Mouse (Mus musculus) embryonic facial prominence, embryonic 15.5 days (tissue): ENCODE measurements at regions not wholly inside any gene's neighbourhood (a gene's known extent, or its start where the extent isn't known, plus 50 kb on each side); places are given as distances from the start of the nearest gene placed in this dataset.

Experiments
- ATAC-seq: fragments of 200-750 bp; cut with Nextera tagmentation; 2 replicates; pipeline ENCODE4 v1.8.0; 2017; ENCODE audit warnings: low read depth, moderate TSS enrichment; ENCODE audit not compliant: insufficient number of reproducible peaks, low FRiP score, low TSS enrichment
- H3K27ac ChIP-seq: fragments of 300-500 bp; sonication (generic); replicated peaks from 2 replicates; pipeline ENCODE4 v1.5.1; 2015; ENCODE audit warnings: mild to moderate bottlenecking, inconsistent platforms
- H3K27me3 ChIP-seq: fragments of 300-500 bp; sonication (generic); 2 replicates; pipeline ENCODE4 v1.6.1; 2015; ENCODE audit warnings: inconsistent platforms
- H3K36me3 ChIP-seq: fragments of 300-500 bp; sonication (generic); 2 replicates; pipeline ENCODE4 v1.6.1; 2015; ENCODE audit warnings: mild to moderate bottlenecking, inconsistent platforms
- H3K4me1 ChIP-seq: fragments of 300-500 bp; sonication (generic); 2 replicates; pipeline ENCODE4 v1.6.1; 2015; ENCODE audit warnings: inconsistent platforms
- H3K4me2 ChIP-seq: fragments of 300-500 bp; sonication (generic); replicated peaks from 2 replicates; pipeline ENCODE4 v1.6.1; 2015; ENCODE audit warnings: mild to moderate bottlenecking, inconsistent platforms
- H3K4me3 ChIP-seq: fragments of 300-500 bp; sonication (generic); replicated peaks from 2 replicates; pipeline ENCODE4 v1.5.1; 2015; ENCODE audit warnings: mild to moderate bottlenecking, inconsistent platforms
- H3K9ac ChIP-seq: fragments of 300-500 bp; sonication (generic); 2 replicates; pipeline ENCODE4 v1.6.1; 2015; ENCODE audit warnings: inconsistent platforms
- H3K9me3 ChIP-seq: fragments of 300-500 bp; sonication (generic); replicated peaks from 2 replicates; pipeline ENCODE4 v1.6.1; 2016; ENCODE audit warnings: inconsistent platforms
- WGBS: fragments of 180-500 bp; shearing (Covaris S2); methylation state at CpG from one replicate; pipeline ENCODE4 v1.1.7; 2015; 5-methylcytosine and 5-hydroxymethylcytosine counted together

DNA sequence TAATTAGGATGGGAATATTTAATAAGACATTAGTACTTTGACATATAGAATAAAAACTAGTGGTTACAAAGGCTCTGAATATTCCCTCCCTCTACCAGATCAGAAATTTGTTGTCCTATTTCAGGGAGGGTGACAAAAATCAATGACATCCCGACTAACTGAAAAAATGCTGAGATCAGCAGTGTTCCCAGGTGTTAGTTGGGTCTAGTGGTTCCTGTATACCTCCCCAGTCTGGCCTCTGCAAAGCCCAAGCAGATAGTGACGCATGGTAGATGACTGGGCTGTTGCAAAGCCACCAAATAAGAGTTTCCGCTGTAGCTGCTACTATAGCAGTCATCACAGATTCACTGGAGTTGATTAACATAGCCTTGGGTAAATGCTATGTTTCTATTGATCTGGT, 59.9 kb upstream of the Gm4791 start:
- no peak for ATAC-seq
- H3K4me1 ChIP-seq = no peaks in the 10 kb centered on the region
- no peaks in the 10 kb centered on the region for H3K9me3 ChIP-seq
- H3K27ac ChIP-seq = no peak overlapping the region
- no peak overlapping the region for H3K4me2 ChIP-seq
- H3K9ac ChIP-seq = no peak overlapping the region
- H3K4me3 ChIP-seq = no peak overlapping the region
- 83% methylated on average over 3 of the region's 3 CpGs for WGBS
- H3K27me3 ChIP-seq = no peaks in the 10 kb centered on the region
- no peaks in the 10 kb centered on the region for H3K36me3 ChIP-seq

DNA sequence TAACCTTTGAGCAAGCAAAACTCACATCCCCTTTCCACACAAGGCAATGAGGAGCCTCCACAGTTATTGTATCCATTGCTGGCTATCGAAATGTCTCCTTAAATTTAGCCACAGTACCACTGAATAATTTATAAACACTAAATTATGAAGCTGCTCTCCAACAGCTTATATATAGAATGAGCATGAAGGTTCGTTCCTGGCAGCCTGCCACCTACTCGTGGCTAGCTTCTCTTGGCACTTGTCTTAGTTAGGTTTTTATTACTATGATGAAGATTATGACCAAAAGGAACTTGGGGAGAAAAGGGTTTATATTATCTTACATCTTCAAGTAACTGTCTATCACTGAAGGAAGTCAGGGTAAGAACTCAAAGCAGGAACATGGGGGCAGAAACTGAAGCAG, 72.9 kb upstream of the Gm4791 start:
- H3K4me1 ChIP-seq = 0 out of 2 replicates have a peak, but pooled peaks cover 5% of the 10 kb centered on the region
- ATAC-seq = no peak
- no peak overlapping the region for H3K27ac ChIP-seq
- H3K27me3 ChIP-seq = no peaks in the 10 kb centered on the region
- no peak overlapping the region for H3K9ac ChIP-seq
- H3K4me2 ChIP-seq = no peak overlapping the region
- 46% methylated on average over 3 of the region's 3 CpGs for WGBS
- no peaks in the 10 kb centered on the region for H3K9me3 ChIP-seq
- no peak overlapping the region for H3K4me3 ChIP-seq
- no peaks in the 10 kb centered on the region for H3K36me3 ChIP-seq

DNA sequence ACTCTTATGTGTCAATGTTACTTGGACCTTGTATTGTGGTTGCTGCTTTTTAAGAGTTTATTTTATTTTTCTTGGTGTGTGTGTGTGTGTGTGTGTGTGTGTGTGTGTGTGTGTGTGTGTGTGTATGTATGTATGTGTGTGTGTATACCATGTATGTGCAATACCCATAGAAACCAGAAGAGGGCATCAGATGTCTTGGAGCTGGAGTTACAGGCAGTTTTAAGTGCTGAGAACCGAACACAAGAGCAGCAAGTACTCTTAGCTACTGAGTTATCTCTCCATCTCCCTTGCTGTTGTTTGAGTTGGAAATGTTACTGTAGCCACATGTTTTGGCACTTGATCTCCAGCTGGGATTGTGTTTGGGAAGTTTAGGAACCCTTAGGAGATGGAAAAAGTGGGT, 78.5 kb upstream of the Gm4791 start:
- H3K9me3 ChIP-seq = no peaks in the 10 kb centered on the region
- H3K4me2 ChIP-seq = no peak overlapping the region
- no peak for ATAC-seq
- H3K9ac ChIP-seq = no peak overlapping the region
- H3K36me3 ChIP-seq = no peaks in the 10 kb centered on the region
- no peaks in the 10 kb centered on the region for H3K27me3 ChIP-seq
- H3K4me3 ChIP-seq = no peak overlapping the region
- WGBS = 88% methylated on average over 1 of the region's 1 CpGs
- no peak overlapping the region for H3K27ac ChIP-seq
- no peaks in the 10 kb centered on the region for H3K4me1 ChIP-seq

DNA sequence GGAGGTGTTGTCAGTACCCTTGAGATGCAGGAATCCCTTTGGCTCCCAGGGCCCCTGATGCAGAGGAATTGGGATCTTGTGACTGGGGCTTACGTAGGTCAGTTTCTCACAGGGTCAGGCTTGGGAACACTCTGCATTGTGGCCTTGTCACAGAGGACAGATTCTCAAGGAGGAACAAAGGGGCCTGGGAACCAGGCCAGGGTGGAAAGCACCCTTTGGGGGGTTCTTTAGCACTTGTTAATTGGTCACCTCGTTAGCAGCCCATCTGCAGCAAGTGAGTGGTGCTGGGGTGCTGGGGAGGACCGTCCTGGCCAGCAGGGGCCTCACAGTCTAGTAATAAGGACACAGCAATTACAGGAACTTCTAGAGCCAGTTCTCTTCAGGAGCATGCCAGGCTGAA, 85.3 kb upstream of the Gm4791 start:
- no peak overlapping the region for H3K4me2 ChIP-seq
- H3K9me3 ChIP-seq = no peaks in the 10 kb centered on the region
- no peak for ATAC-seq
- no peak overlapping the region for H3K4me3 ChIP-seq
- no peaks in the 10 kb centered on the region for H3K36me3 ChIP-seq
- 0 out of 2 replicates have a peak, but pooled peaks cover 6% of the 10 kb centered on the region for H3K4me1 ChIP-seq
- H3K27me3 ChIP-seq = no peaks in the 10 kb centered on the region
- H3K27ac ChIP-seq = no peak overlapping the region
- no peak overlapping the region for H3K9ac ChIP-seq
- WGBS = 45% methylated on average over 3 of the region's 3 CpGs

DNA sequence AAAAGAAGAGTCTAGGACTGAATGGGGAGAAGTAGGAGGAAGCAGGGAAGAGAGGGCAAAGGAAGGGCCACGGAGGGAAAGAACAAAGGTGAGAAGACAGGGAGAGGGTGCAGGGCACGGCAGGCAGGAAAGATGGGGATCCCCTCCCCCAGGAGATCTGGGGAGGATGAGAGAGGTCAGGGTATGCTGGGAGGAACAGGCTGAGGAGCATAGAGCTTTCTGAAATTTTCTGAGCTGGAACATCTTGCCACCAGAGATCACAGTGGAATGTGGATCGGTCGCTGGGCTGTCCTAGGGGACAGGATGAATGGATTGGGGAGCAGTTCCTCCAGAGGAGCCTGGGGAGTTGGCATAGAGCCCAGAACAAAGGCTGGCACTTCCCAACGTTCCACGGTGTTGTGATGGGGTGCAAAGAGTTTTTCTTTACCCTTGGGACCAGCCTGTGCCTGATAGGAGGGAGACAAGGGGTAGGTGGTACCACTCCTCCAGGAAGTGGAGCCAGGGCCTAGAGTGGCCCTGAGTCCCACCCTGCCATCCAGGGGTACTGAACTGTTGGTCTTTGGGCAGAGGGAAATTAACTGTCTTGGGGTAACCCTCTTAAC, 89.0 kb upstream of the Gm4791 start:
- H3K36me3 ChIP-seq = no peaks in the 10 kb centered on the region
- H3K27me3 ChIP-seq = no peaks in the 10 kb centered on the region
- no peak overlapping the region for H3K4me3 ChIP-seq
- H3K27ac ChIP-seq = no peak overlapping the region
- no peak overlapping the region for H3K9ac ChIP-seq
- no peak overlapping the region for H3K4me2 ChIP-seq
- no peaks in the 10 kb centered on the region for H3K9me3 ChIP-seq
- ATAC-seq = peak; percentile 51; the same call in 1 of the 2 replicates
- 0 out of 2 replicates have a peak, but pooled peaks cover 6% of the 10 kb centered on the region for H3K4me1 ChIP-seq
- WGBS = 21% methylated on average over 6 of the region's 6 CpGs

DNA sequence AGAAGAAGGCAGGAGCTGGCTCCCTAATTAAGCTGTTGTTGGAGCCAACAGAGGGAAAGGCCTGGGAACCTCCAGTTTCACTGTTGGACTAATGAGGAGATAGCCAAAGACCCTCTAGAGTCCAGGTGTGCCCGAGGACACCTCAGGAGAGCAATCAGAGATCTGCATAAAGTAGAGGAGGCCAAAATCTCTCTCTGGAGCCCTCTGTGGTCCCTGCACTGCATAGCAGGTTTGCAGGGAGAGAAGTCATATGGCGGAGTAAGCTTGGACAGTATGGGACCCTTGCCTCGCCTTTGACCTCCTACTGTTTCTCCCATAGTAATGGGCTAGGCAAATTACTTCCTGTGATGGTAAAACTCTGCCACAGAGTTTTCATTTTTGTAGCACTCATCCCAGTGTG, 93.5 kb upstream of the Gm4791 start:
- H3K36me3 ChIP-seq = no peaks in the 10 kb centered on the region
- no peak for ATAC-seq
- H3K9me3 ChIP-seq = no peaks in the 10 kb centered on the region
- H3K4me2 ChIP-seq = no peak overlapping the region
- H3K27ac ChIP-seq = no peak overlapping the region
- no peak overlapping the region for H3K4me3 ChIP-seq
- WGBS = 85% methylated on average over 3 of the region's 3 CpGs
- H3K27me3 ChIP-seq = no peaks in the 10 kb centered on the region
- 0 out of 2 replicates have a peak, but pooled peaks cover 6% of the 10 kb centered on the region for H3K4me1 ChIP-seq
- no peak overlapping the region for H3K9ac ChIP-seq

DNA sequence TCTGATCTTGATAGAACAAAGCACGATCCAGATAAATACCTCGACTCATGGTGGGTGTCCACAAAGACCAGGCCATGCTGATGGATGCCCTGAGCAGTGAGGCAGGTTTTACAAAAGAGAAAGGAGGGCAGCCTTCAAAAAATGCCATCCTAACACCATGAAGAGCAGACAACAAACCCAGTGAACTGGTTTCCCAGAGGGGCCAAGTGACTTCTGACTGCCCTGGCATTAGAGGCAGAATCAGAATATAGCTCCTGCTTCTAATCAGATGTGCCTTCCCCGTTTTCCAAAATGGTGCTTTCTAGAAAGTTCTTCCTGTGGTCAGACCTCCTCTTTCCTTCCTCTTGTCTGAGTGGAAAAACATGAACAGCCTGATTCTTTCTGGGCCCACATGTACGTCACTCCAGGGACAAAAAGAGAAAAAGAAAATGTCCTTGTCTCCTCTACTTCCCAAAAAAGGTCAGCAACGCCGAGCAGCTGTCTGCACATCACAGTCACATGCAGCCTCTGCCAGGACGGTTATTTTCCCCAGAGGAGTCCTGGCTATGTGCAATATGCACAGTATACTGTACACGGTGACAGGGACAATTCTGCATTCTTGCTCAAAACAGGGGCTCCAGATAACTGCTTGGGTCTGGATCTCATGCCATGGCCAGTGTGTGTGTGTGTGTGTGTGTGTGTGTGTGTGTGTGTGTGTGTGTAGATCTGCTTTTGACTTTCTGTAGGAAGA, 94.9 kb upstream of the Gm4791 start:
- Histone ChIP-seq H3K9me3 (no peaks in the 10 kb centered on the region), H3K27me3 (no peaks in the 10 kb centered on the region), H3K4me3 (no peak overlapping the region), H3K9ac (no peak overlapping the region), H3K4me2 (no peak overlapping the region), H3K27ac (no peak overlapping the region), H3K4me1 (no peaks in the 10 kb centered on the region), H3K36me3 (no peaks in the 10 kb centered on the region)
- ATAC-seq = no peak
- 61% methylated on average over 8 of the region's 8 CpGs for WGBS

DNA sequence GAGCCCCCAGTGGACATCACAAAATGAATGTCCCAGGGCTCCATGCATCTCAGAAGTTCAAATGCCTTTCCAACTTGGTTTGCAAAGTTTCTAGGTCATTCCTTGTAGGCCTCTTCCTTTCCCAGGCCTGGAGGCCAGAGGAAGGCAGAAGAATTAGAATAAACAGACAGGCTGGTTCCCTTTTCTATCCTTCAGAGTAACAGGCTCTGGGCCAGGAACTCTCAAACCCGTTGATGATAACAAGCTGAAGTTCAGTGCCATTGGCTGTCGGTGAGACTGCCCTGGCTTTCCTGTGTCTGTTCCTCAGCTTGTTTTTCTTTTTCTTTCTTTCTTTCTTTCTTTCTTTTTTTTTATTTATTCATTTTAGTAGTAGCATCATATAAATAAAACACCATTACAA, 99.3 kb upstream of the Gm4791 start:
- H3K4me2 ChIP-seq = no peak overlapping the region
- ATAC-seq = no peak
- no peak overlapping the region for H3K9ac ChIP-seq
- no peaks in the 10 kb centered on the region for H3K9me3 ChIP-seq
- H3K27ac ChIP-seq = no peak overlapping the region
- H3K36me3 ChIP-seq = no peaks in the 10 kb centered on the region
- 62% methylated on average over 2 of the region's 2 CpGs for WGBS
- H3K4me3 ChIP-seq = no peak overlapping the region
- no peaks in the 10 kb centered on the region for H3K4me1 ChIP-seq
- H3K27me3 ChIP-seq = no peaks in the 10 kb centered on the region; the same call in 1 of the 2 replicates

DNA sequence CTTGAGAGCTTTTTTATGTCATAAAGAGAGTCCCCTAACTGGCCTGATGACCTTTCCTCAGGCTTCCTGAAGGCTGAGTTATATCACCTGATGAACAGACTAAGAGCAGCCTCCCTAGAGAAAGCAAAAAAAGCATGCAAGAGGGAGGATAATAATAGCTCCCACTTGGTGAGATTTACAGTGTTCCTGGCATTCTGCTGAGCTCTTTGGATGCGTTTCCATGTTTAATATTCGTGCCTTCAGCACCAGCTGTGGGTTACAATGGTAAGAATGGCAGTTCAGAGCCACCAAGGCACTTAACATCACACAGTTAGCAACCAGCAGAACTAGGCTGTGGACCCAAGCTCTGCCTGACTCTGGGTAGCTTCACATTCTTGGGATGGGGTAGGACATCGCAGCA, 100.4 kb upstream of the Gm4791 start:
- Histone ChIP-seq H3K9me3 (no peaks in the 10 kb centered on the region), H3K36me3 (no peaks in the 10 kb centered on the region), H3K27ac (no peak overlapping the region), H3K4me1 (no peaks in the 10 kb centered on the region), H3K27me3 (no peaks in the 10 kb centered on the region; the same call in 1 of the 2 replicates), H3K4me3 (no peak overlapping the region), H3K4me2 (no peak overlapping the region), H3K9ac (no peak overlapping the region)
- no peak for ATAC-seq
- 63% methylated on average over 3 of the region's 3 CpGs for WGBS

DNA sequence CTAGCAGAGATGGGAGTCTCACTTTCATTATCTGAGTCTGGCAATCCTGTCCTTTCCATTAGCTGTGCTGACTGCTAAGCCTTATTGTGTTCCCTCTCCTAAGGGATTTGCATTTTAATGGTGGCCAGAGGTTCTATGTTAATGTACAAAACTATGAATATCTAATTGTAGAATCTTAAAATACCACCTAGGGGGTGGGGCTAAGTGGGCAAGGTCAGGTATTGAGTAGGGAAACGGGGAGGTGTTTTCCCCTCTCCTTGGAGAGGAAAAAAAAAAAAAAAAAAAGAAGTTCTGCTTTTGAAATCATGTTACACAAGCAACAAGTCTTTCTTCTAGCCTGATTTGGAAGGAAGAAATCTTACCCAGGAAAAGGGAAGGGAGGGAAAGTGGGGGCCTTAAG, 106.7 kb upstream of the Gm4791 start:
- H3K27me3 ChIP-seq = no peaks in the 10 kb centered on the region
- no peak overlapping the region for H3K4me2 ChIP-seq
- no peaks in the 10 kb centered on the region for H3K9me3 ChIP-seq
- H3K4me1 ChIP-seq = no peaks in the 10 kb centered on the region
- H3K27ac ChIP-seq = no peak overlapping the region
- no peak for ATAC-seq
- no peaks in the 10 kb centered on the region for H3K36me3 ChIP-seq
- WGBS = 48% methylated on average over 1 of the region's 1 CpGs
- no peak overlapping the region for H3K4me3 ChIP-seq
- no peak overlapping the region for H3K9ac ChIP-seq

DNA sequence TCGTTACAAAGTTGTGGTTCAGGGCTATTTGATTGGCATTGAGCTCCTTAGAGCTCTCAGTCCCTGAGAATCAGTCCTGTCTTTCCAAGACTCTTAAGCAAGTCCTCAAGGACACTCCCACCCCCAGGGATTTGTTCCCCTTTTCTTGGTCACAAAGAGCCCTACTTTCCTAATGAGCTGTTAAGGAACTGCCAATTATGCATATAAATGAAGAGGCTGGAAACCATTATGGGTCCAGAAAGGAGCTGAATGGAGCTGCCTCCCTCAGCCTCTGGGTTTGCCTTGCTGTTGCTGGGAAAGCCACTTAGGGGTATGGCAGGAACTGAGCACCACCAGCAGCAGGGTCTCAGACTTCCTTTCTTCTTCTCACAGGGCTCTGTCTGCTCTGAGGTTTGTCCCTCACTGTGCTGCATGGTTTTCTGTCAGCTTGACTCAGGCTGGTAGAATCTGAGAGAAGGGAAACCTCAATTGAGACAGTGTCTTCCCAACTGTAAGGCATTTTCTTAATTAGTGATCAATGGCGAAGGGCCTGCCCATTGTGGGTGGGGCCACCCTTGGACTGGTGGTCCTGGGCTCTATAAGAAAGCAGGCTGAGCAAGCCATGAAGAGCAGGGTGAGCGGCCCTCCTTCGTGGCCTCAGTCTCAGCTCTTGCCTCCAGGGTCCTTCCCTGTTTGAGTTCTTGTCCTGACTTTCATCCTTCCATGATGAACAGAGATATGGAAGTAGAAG, 108.4 kb upstream of the Gm4791 start:
- Histone ChIP-seq H3K9me3 (no peaks in the 10 kb centered on the region), H3K4me1 (no peaks in the 10 kb centered on the region), H3K4me3 (no peak overlapping the region), H3K9ac (no peak overlapping the region), H3K27me3 (no peaks in the 10 kb centered on the region), H3K27ac (no peak overlapping the region), H3K36me3 (no peaks in the 10 kb centered on the region), H3K4me2 (no peak overlapping the region)
- ATAC-seq = no peak
- 73% methylated on average over 4 of the region's 4 CpGs for WGBS
